Mouse (Mus musculus): ENCODE data around the gene Tm2d3. TPM values are rescaled to one million over a fixed set of nuclear protein-coding genes. Genes with fewer than 3 reads are reported as not detected.
A peak's percentile ranks its signal among the peaks of the same experiment; 100 is the strongest.

Tm2d3 gene
- polyA plus RNA-seq (2014; fragmentation: Nextera tagmentation; extraction: Ambion mirVana): 65.9 and 69.6 TPM in 2 replicates

GRCm38 (mm10) chr7:65690869-65691268, at the start of gene Tm2d3:
Gene Tm2d3 (plus strand): TSS chr7:65691169.
- Histone ChIP-seq H3K4me3 (ENCODE audit: low read depth, low read length) (no peak within 1 kb of the TSS), H3K9ac (ENCODE audit: low read length) (no peak within 1 kb of the TSS), H3K27me3 (ENCODE audit: control insufficient read depth, insufficient read depth, low read length) (no peaks in the 10 kb centered on the region), H3K4me2 (ENCODE audit: low read depth, low read length, severe bottlenecking) (no peak within 1 kb of the TSS), H3K27ac (ENCODE audit: low read depth, low read length) (no peak within 1 kb of the TSS), H3K4me1 (replicated peaks; ENCODE audit: control insufficient read depth, insufficient read depth, low read length) (peaks cover 6% of the 10 kb centered on the region; the same call in 1 of the 2 replicates), H3K9me3 (ENCODE audit: control insufficient read depth, low read length) (no peaks in the 10 kb centered on the region), H3K36me3 (ENCODE audit: control insufficient read depth, insufficient read depth, low read length) (no peaks in the 10 kb centered on the region)
- ATAC-seq (replicated peaks; ENCODE audit: low FRiP score) (no peak), DNase-seq (ENCODE audit: low spot score) (no peak)
- 89% methylated on average over 7 of the region's 7 CpGs for WGBS

GRCm38 (mm10) chr7:65642371-65643304, 48.3 kb upstream of the Tm2d3 start:
- 75% methylated on average over 6 of the region's 6 CpGs for WGBS
- no peak overlapping the region for H3K4me2 ChIP-seq (ENCODE audit: low read depth, low read length, severe bottlenecking)
- no peak overlapping the region for H3K27ac ChIP-seq (ENCODE audit: low read depth, low read length)
- no peak overlapping the region for H3K4me3 ChIP-seq (ENCODE audit: low read depth, low read length)
- H3K9ac ChIP-seq (ENCODE audit: low read length): no peak overlapping the region
- H3K36me3 ChIP-seq (ENCODE audit: control insufficient read depth, insufficient read depth, low read length): no peaks in the 10 kb centered on the region
- H3K9me3 ChIP-seq (ENCODE audit: control insufficient read depth, low read length): no peaks in the 10 kb centered on the region
- DNase-seq (ENCODE audit: low spot score): no peak
- no peak for ATAC-seq (replicated peaks; ENCODE audit: low FRiP score)
- 0 out of 2 replicates have a peak, but pooled peaks cover 6% of the 10 kb centered on the region for H3K4me1 ChIP-seq (replicated peaks; ENCODE audit: control insufficient read depth, insufficient read depth, low read length)
- H3K27me3 ChIP-seq (ENCODE audit: control insufficient read depth, insufficient read depth, low read length): peaks cover 2% of the 10 kb centered on the region; the same call in 1 of the 2 replicates

GRCm38 (mm10) chr7:65643861-65644421, 47.0 kb upstream of the Tm2d3 start:
- H3K9ac ChIP-seq (ENCODE audit: low read length): no peak overlapping the region
- peaks cover 2% of the 10 kb centered on the region; the same call in 1 of the 2 replicates for H3K27me3 ChIP-seq (ENCODE audit: control insufficient read depth, insufficient read depth, low read length)
- H3K4me3 ChIP-seq (ENCODE audit: low read depth, low read length): peak overlapping the region; percentile 56
- no peak for DNase-seq (ENCODE audit: low spot score)
- H3K36me3 ChIP-seq (ENCODE audit: control insufficient read depth, insufficient read depth, low read length): no peaks in the 10 kb centered on the region; the same call in 1 of the 2 replicates
- H3K4me1 ChIP-seq (replicated peaks; ENCODE audit: control insufficient read depth, insufficient read depth, low read length): 0 out of 2 replicates have a peak, but pooled peaks cover 6% of the 10 kb centered on the region
- 40% methylated on average over 6 of the region's 6 CpGs for WGBS
- peak overlapping the region; percentile 78 for H3K4me2 ChIP-seq (ENCODE audit: low read depth, low read length, severe bottlenecking)
- ATAC-seq (replicated peaks; ENCODE audit: low FRiP score): peak; percentile 6; the same call in 1 of the 2 replicates
- H3K27ac ChIP-seq (ENCODE audit: low read depth, low read length): no peak overlapping the region
- H3K9me3 ChIP-seq (ENCODE audit: control insufficient read depth, low read length): no peaks in the 10 kb centered on the region

- 0 out of 2 replicates have a peak, but pooled peaks cover 6% of the 10 kb centered on the region for H3K4me1 ChIP-seq (replicated peaks; ENCODE audit: control insufficient read depth, insufficient read depth, low read length)
- DNase-seq (ENCODE audit: low spot score) (peak; percentile 99), ATAC-seq (replicated peaks; ENCODE audit: low FRiP score) (peak; percentile 96)
- peak within 1 kb of the TSS; percentile 68; the same call in 1 of the 2 replicates for H3K27ac ChIP-seq (ENCODE audit: low read depth, low read length)
- under 1% methylated on average over 62 of the region's 64 CpGs for WGBS
- no peaks in the 10 kb centered on the region; the same call in 1 of the 2 replicates for H3K9me3 ChIP-seq (ENCODE audit: control insufficient read depth, low read length)
- peak within 1 kb of the TSS; percentile 56 for H3K4me3 ChIP-seq (ENCODE audit: low read depth, low read length)
- H3K36me3 ChIP-seq (ENCODE audit: control insufficient read depth, insufficient read depth, low read length): peaks cover 2% of the 10 kb centered on the region; the same call in 1 of the 2 replicates
- H3K4me2 ChIP-seq (ENCODE audit: low read depth, low read length, severe bottlenecking): peak within 1 kb of the TSS; percentile 78
- peak within 1 kb of the TSS; percentile 76 for H3K9ac ChIP-seq (ENCODE audit: low read length)
- H3K27me3 ChIP-seq (ENCODE audit: control insufficient read depth, insufficient read depth, low read length): peaks cover 2% of the 10 kb centered on the region; the same call in 1 of the 2 replicates
Measured at GRCm38 (mm10) chr7:65644643-65645351, 46.2 kb upstream of the Tm2d3 start, which contains the start of gene Tarsl2. Gene Tarsl2 (plus strand): TSS chr7:65644898.

GRCm38 (mm10) chr7:65645996-65646395, 45.0 kb upstream of the Tm2d3 start:
- 0 out of 2 replicates have a peak, but pooled peaks cover 6% of the 10 kb centered on the region for H3K4me1 ChIP-seq (replicated peaks; ENCODE audit: control insufficient read depth, insufficient read depth, low read length)
- no peak overlapping the region for H3K27ac ChIP-seq (ENCODE audit: low read depth, low read length)
- no peak overlapping the region for H3K9ac ChIP-seq (ENCODE audit: low read length)
- H3K9me3 ChIP-seq (ENCODE audit: control insufficient read depth, low read length): no peaks in the 10 kb centered on the region; the same call in 1 of the 2 replicates
- no peak overlapping the region for H3K4me3 ChIP-seq (ENCODE audit: low read depth, low read length)
- peaks cover 2% of the 10 kb centered on the region; the same call in 1 of the 2 replicates for H3K36me3 ChIP-seq (ENCODE audit: control insufficient read depth, insufficient read depth, low read length)
- 85% methylated on average over 8 of the region's 8 CpGs for WGBS
- no peak overlapping the region for H3K4me2 ChIP-seq (ENCODE audit: low read depth, low read length, severe bottlenecking)
- no peak for ATAC-seq (replicated peaks; ENCODE audit: low FRiP score)
- peaks cover 2% of the 10 kb centered on the region; the same call in 1 of the 2 replicates for H3K27me3 ChIP-seq (ENCODE audit: control insufficient read depth, insufficient read depth, low read length)
- no peak for DNase-seq (ENCODE audit: low spot score)

- no peak overlapping the region for H3K27ac ChIP-seq (ENCODE audit: low read depth, low read length)
- ATAC-seq (replicated peaks; ENCODE audit: low FRiP score) (no peak), DNase-seq (ENCODE audit: low spot score) (no peak)
- H3K27me3 ChIP-seq (ENCODE audit: control insufficient read depth, insufficient read depth, low read length): no peaks in the 10 kb centered on the region
- H3K4me3 ChIP-seq (ENCODE audit: low read depth, low read length): no peak overlapping the region
- no peak overlapping the region for H3K4me2 ChIP-seq (ENCODE audit: low read depth, low read length, severe bottlenecking)
- no peak overlapping the region for H3K9ac ChIP-seq (ENCODE audit: low read length)
- H3K36me3 ChIP-seq (ENCODE audit: control insufficient read depth, insufficient read depth, low read length): peaks cover 2% of the 10 kb centered on the region; the same call in 1 of the 2 replicates
- 0 out of 2 replicates have a peak, but pooled peaks cover 2% of the 10 kb centered on the region for H3K4me1 ChIP-seq (replicated peaks; ENCODE audit: control insufficient read depth, insufficient read depth, low read length)
- WGBS: 89% methylated on average over 4 of the region's 4 CpGs
- H3K9me3 ChIP-seq (ENCODE audit: control insufficient read depth, low read length): no peaks in the 10 kb centered on the region; the same call in 1 of the 2 replicates
Measured at GRCm38 (mm10) chr7:65650662-65651061, 40.3 kb upstream of the Tm2d3 start.

GRCm38 (mm10) chr7:65657490-65658120, 33.4 kb upstream of the Tm2d3 start:
- Histone ChIP-seq H3K9ac (ENCODE audit: low read length) (no peak overlapping the region), H3K4me3 (ENCODE audit: low read depth, low read length) (no peak overlapping the region), H3K36me3 (ENCODE audit: control insufficient read depth, insufficient read depth, low read length) (no peaks in the 10 kb centered on the region), H3K27ac (ENCODE audit: low read depth, low read length) (no peak overlapping the region), H3K9me3 (ENCODE audit: control insufficient read depth, low read length) (no peaks in the 10 kb centered on the region), H3K4me1 (replicated peaks; ENCODE audit: control insufficient read depth, insufficient read depth, low read length) (no peaks in the 10 kb centered on the region), H3K4me2 (ENCODE audit: low read depth, low read length, severe bottlenecking) (no peak overlapping the region), H3K27me3 (ENCODE audit: control insufficient read depth, insufficient read depth, low read length) (no peaks in the 10 kb centered on the region)
- no peak for DNase-seq (ENCODE audit: low spot score)
- no peak for ATAC-seq (replicated peaks; ENCODE audit: low FRiP score)
- WGBS: 89% methylated on average over 2 of the region's 2 CpGs

All from forebrain, embryonic 11.5 days (tissue).